Mouse (Mus musculus) retina, postnatal 1 day (tissue): ENCODE measurements around the gene Lhx1.
A peak's percentile ranks its signal among the peaks of the same experiment; 100 is the strongest.

Experiments
- DNase-seq: peaks from one replicate; pipeline ENCODE4 v3.0.0-alpha.2; 2012

Gene Lhx1

GRCm38 (mm10) chr11:84525421-84526274 lies at the start of gene Lhx1:
Gene Lhx1 (minus strand): TSS chr11:84525535.
- DNase-seq = peak; percentile 87

- DNase-seq = no peak
Measured at GRCm38 (mm10) chr11:84574834-84575233, 49.5 kb upstream of the Lhx1 start.

- DNase-seq = no peak
Measured at GRCm38 (mm10) chr11:84573637-84574036, 48.3 kb upstream of the Lhx1 start.

GRCm38 (mm10) chr11:84570812-84571211 lies 45.5 kb upstream of the Lhx1 start:
- no peak for DNase-seq

GRCm38 (mm10) chr11:84570392-84570791 lies 45.1 kb upstream of the Lhx1 start:
- peak; percentile 72 for DNase-seq

- no peak for DNase-seq
Measured at GRCm38 (mm10) chr11:84569052-84569751, 43.9 kb upstream of the Lhx1 start.

GRCm38 (mm10) chr11:84568482-84568881 lies 43.1 kb upstream of the Lhx1 start:
- DNase-seq = peak; percentile 30

- no peak for DNase-seq
Measured at GRCm38 (mm10) chr11:84566691-84567090, 41.4 kb upstream of the Lhx1 start.

GRCm38 (mm10) chr11:84565224-84565623 lies 39.9 kb upstream of the Lhx1 start:
- DNase-seq = no peak

GRCm38 (mm10) chr11:84563360-84563759 lies 38.0 kb upstream of the Lhx1 start:
- peak; percentile 57 for DNase-seq

GRCm38 (mm10) chr11:84562758-84563347 lies 37.5 kb upstream of the Lhx1 start:
- peak; percentile 46 for DNase-seq

GRCm38 (mm10) chr11:84561546-84561945 lies 36.2 kb upstream of the Lhx1 start:
- DNase-seq = no peak

- DNase-seq = no peak
Measured at GRCm38 (mm10) chr11:84553821-84554450, 28.6 kb upstream of the Lhx1 start.

- no peak for DNase-seq
Measured at GRCm38 (mm10) chr11:84551296-84551695, 26.0 kb upstream of the Lhx1 start.

GRCm38 (mm10) chr11:84549258-84549791 lies 24.0 kb upstream of the Lhx1 start:
- peak; percentile 58 for DNase-seq

- no peak for DNase-seq
Measured at GRCm38 (mm10) chr11:84548293-84548692, 23.0 kb upstream of the Lhx1 start.

GRCm38 (mm10) chr11:84539981-84540380 lies 14.6 kb upstream of the Lhx1 start:
- DNase-seq = peak; percentile 66

GRCm38 (mm10) chr11:84529797-84530703 lies 4.7 kb upstream of the Lhx1 start:
- DNase-seq = no peak

GRCm38 (mm10) chr11:84529143-84529755 lies 3.9 kb upstream of the Lhx1 start:
- no peak for DNase-seq

GRCm38 (mm10) chr11:84526976-84527860 lies 1.9 kb upstream of the Lhx1 start:
- no peak for DNase-seq
